Mouse (Mus musculus) MEL (cell line): ENCODE measurements around the gene Igf1r. TPM values are rescaled to one million over a fixed set of nuclear protein-coding genes. Genes with fewer than 3 reads are reported as not detected.

Experiments used
- DNase-seq: peaks from one replicate; pipeline ENCODE4 v3.0.0; 2011; ENCODE audit warnings: low read depth, low spot score
- H3K27ac ChIP-seq: 2 replicates; pipeline ENCODE4 v1.5.1; 2012; ENCODE audit warnings: low read depth, mild to moderate bottlenecking, control low read depth, low read length, moderate library complexity; ENCODE audit not compliant: control insufficient read depth
- H3K27me3 ChIP-seq, 2 experiments: fragments of 150-350 bp in 1 of 2; sonication (generic) in 1 of 2; 2 replicates each; pipeline ENCODE4 v1.6.1; 2012; ENCODE audit warnings: low read length in 2 of 2, mild to moderate bottlenecking in 2 of 2, improper control_type of control experiment in 1 of 2, moderate library complexity in 1 of 2; ENCODE audit not compliant: insufficient read depth in 2 of 2, control insufficient read depth in 1 of 2
- H3K36me3 ChIP-seq, 2 experiments: 2 replicates each; pipeline ENCODE4 v1.6.1; 2012 to 2014; ENCODE audit warnings: low read length in 2 of 2, improper control_type of control experiment in 1 of 2, inconsistent platforms in 1 of 2, mild to moderate bottlenecking in 1 of 2; ENCODE audit not compliant: insufficient read depth in 2 of 2, control insufficient read depth in 1 of 2
- H3K4me1 ChIP-seq, 2 experiments: fragments of 150-350 bp in 1 of 2; sonication (generic) in 1 of 2; 2 replicates each; pipeline ENCODE4 v1.6.1; 2012; ENCODE audit warnings: low read length in 2 of 2, improper control_type of control experiment in 1 of 2, mild to moderate bottlenecking in 1 of 2; ENCODE audit not compliant: insufficient read depth in 2 of 2, control insufficient read depth in 1 of 2
- H3K4me3 ChIP-seq, 2 experiments: fragments of 150-350 bp in 1 of 2; sonication (generic) in 1 of 2; 2 replicates each; pipeline ENCODE4 v1.5.1; 2012; ENCODE audit warnings: low read depth in 2 of 2, low read length in 2 of 2, mild to moderate bottlenecking in 2 of 2, moderate library complexity in 2 of 2, control low read depth in 1 of 2, improper control_type of control experiment in 1 of 2; ENCODE audit not compliant: control insufficient read depth in 1 of 2, insufficient read depth in 1 of 2
- H3K79me2 ChIP-seq: 2 replicates; pipeline ENCODE4 v1.6.1; 2012; ENCODE audit warnings: mild to moderate bottlenecking, low read length, moderate library complexity; ENCODE audit not compliant: control insufficient read depth, poor library complexity, insufficient read depth
- H3K9ac ChIP-seq: 2 replicates; pipeline ENCODE4 v1.6.1; 2012; ENCODE audit warnings: low read depth, mild to moderate bottlenecking, control low read depth, low read length, moderate library complexity; ENCODE audit not compliant: control insufficient read depth, poor library complexity, severe bottlenecking
- H3K9me3 ChIP-seq: fragments of 150-350 bp; sonication (generic); replicated peaks from 2 replicates; pipeline ENCODE4 v1.6.1; 2012; ENCODE audit warnings: mild to moderate bottlenecking, low read length, improper control_type of control experiment, moderate library complexity; ENCODE audit not compliant: insufficient read depth
- BHLHE40 ChIP-seq: IDR thresholded peaks from 2 replicates; pipeline ENCODE4 v1.6.1; 2012; ENCODE audit warnings: low read depth, mild to moderate bottlenecking, inconsistent platforms, low read length, improper control_type of control experiment, borderline replicate concordance
- CHD1 ChIP-seq: IDR thresholded peaks from 2 replicates; pipeline ENCODE4 v1.6.1; 2012; ENCODE audit warnings: low read depth, mild to moderate bottlenecking, inconsistent platforms, low read length, improper control_type of control experiment
- CTCF ChIP-seq, 3 experiments: IDR thresholded peaks in 2 of 3; conservative IDR thresholded peaks in 1 of 3; 2 replicates each; pipeline ENCODE4 v1.5.1; 2011 to 2012; ENCODE audit warnings: low read length in 3 of 3, low read depth in 2 of 3, mild to moderate bottlenecking in 2 of 3, improper control_type of control experiment in 1 of 3, inconsistent platforms in 1 of 3, mixed read lengths in 1 of 3, moderate library complexity in 1 of 3; ENCODE audit not compliant: control insufficient read depth in 1 of 3, insufficient read depth in 1 of 3, poor library complexity in 1 of 3, severe bottlenecking in 1 of 3
- EP300 ChIP-seq, 2 experiments: IDR thresholded peaks; 2 replicates each; pipeline ENCODE4 v1.6.1; 2011; ENCODE audit warnings: improper control_type of control experiment in 2 of 2, low read length in 2 of 2, low read depth in 1 of 2, mild to moderate bottlenecking in 1 of 2
- ETS1 ChIP-seq: IDR thresholded peaks from 2 replicates; pipeline ENCODE4 v1.6.1; 2012; ENCODE audit warnings: low read depth, mild to moderate bottlenecking, inconsistent platforms, low read length, improper control_type of control experiment, moderate library complexity
- GATA1 ChIP-seq: IDR thresholded peaks from 2 replicates; pipeline ENCODE4 v1.6.1; 2011; ENCODE audit warnings: low read depth, low read length, improper control_type of control experiment
- KAT2A ChIP-seq: conservative IDR thresholded peaks from 2 replicates; pipeline ENCODE4 v1.6.1; 2012; ENCODE audit warnings: low read depth, low read length, improper control_type of control experiment, inconsistent platforms
- MAX ChIP-seq: IDR thresholded peaks from 2 replicates; pipeline ENCODE4 v1.6.1; 2011; ENCODE audit warnings: low read length, improper control_type of control experiment
- MAZ ChIP-seq: IDR thresholded peaks from 2 replicates; pipeline ENCODE4 v1.6.1; 2012; ENCODE audit warnings: low read depth, mild to moderate bottlenecking, inconsistent platforms, low read length, improper control_type of control experiment
- MEF2A ChIP-seq: IDR thresholded peaks from 2 replicates; pipeline ENCODE4 v1.6.1; 2014; ENCODE audit warnings: low read depth, mild to moderate bottlenecking, inconsistent platforms, low read length, improper control_type of control experiment; ENCODE audit not compliant: poor library complexity, insufficient replicate concordance, severe bottlenecking; ENCODE audit errors: extremely low read depth
- MXI1 ChIP-seq: IDR thresholded peaks from 2 replicates; pipeline ENCODE4 v1.6.1; 2011; ENCODE audit warnings: mild to moderate bottlenecking, low read depth, low read length, improper control_type of control experiment
- MYC ChIP-seq: IDR thresholded peaks from 2 replicates; pipeline ENCODE4 v1.6.1; 2011; ENCODE audit warnings: low read depth, mild to moderate bottlenecking, low read length, improper control_type of control experiment, moderate library complexity
- NRF1 ChIP-seq: IDR thresholded peaks from 2 replicates; pipeline ENCODE4 v1.6.1; 2014; ENCODE audit warnings: low read depth, mild to moderate bottlenecking, inconsistent platforms, low read length, improper control_type of control experiment, moderate library complexity; ENCODE audit not compliant: poor library complexity, insufficient read depth, severe bottlenecking
- POLR2A ChIP-seq, 2 experiments: IDR thresholded peaks; 2 replicates each; pipeline ENCODE4 v1.6.1; 2011 to 2012; ENCODE audit warnings: low read length in 2 of 2, mild to moderate bottlenecking in 2 of 2, control low read depth in 1 of 2, improper control_type of control experiment in 1 of 2, low read depth in 1 of 2, moderate library complexity in 1 of 2; ENCODE audit not compliant: control insufficient read depth in 1 of 2, insufficient read depth in 1 of 2, poor library complexity in 1 of 2
- POLR2AphosphoS5 ChIP-seq: IDR thresholded peaks from 2 replicates; pipeline ENCODE4 v1.6.1; 2012; ENCODE audit warnings: low read depth, borderline replicate concordance, mild to moderate bottlenecking, inconsistent platforms, low read length, moderate library complexity, mixed read lengths
- RAD21 ChIP-seq: IDR thresholded peaks from 2 replicates; pipeline ENCODE4 v1.6.1; 2011; ENCODE audit warnings: mild to moderate bottlenecking, low read depth, low read length, improper control_type of control experiment
- SIN3A ChIP-seq: IDR thresholded peaks from 2 replicates; pipeline ENCODE4 v1.6.1; 2012; ENCODE audit warnings: low read length, improper control_type of control experiment, inconsistent platforms
- UBTF ChIP-seq: IDR thresholded peaks from 2 replicates; pipeline ENCODE4 v1.6.1; 2012; ENCODE audit warnings: low read depth, mild to moderate bottlenecking, inconsistent platforms, low read length, improper control_type of control experiment, moderate library complexity, borderline replicate concordance; ENCODE audit not compliant: insufficient read depth
- USF2 ChIP-seq, 2 experiments: IDR thresholded peaks; 2 replicates each; pipeline ENCODE4 v1.6.1; 2011 to 2012; ENCODE audit warnings: improper control_type of control experiment in 2 of 2, low read length in 2 of 2, borderline replicate concordance in 1 of 2, inconsistent platforms in 1 of 2, low read depth in 1 of 2, mild to moderate bottlenecking in 1 of 2; ENCODE audit not compliant: insufficient read depth in 1 of 2
- ZC3H11A ChIP-seq: IDR thresholded peaks from 2 replicates; pipeline ENCODE4 v1.6.1; 2012; ENCODE audit warnings: low read depth, mild to moderate bottlenecking, inconsistent platforms, low read length, improper control_type of control experiment
- ZKSCAN1 ChIP-seq: IDR thresholded peaks from 2 replicates; pipeline ENCODE4 v1.6.1; 2012; ENCODE audit warnings: low read depth, mild to moderate bottlenecking, inconsistent platforms, low read length, improper control_type of control experiment, moderate library complexity
- polyA plus RNA-seq, 2 experiments: library from polyadenylated mRNA; stranded (reverse) in 1 of 2; unstranded in 1 of 2; fragments of >175 nt in 1 of 2; fragments of >200 nt in 1 of 2; gene quantifications; 2 replicates each; pipeline versions ENCODE4 v1.2.1 to v1.2.4; 2012; ENCODE audit warnings: low replicate concordance in 2 of 2, low read depth in 1 of 2; ENCODE audit not compliant: insufficient read length in 2 of 2, insufficient read depth in 1 of 2, missing spikeins in 1 of 2
- total RNA-seq: library from RNA; depleted of rRNA; stranded (reverse); fragments of 300-350 nt; gene quantifications from 2 replicates; pipeline ENCODE4 v1.2.3, GENCODE M21; 2012

Gene Igf1r
- total and polyA plus RNA-seq, 3 experiments, result 11.8 to 11.9 TPM; not detected in 1

GRCm38 (mm10) chr7:67953764-67954242 is 1.2 kb downstream of the Igf1r start:
- DNase-seq, result peak; percentile 40
- Histone ChIP-seq H3K27me3 (peaks cover under 1 to 3% of the 10 kb centered on the region in 2 experiments; a peak in 2 of 4 replicates), H3K79me2 (peaks cover 34% of the 10 kb centered on the region), H3K4me3 (peak overlapping the region; percentile 95 to 99), H3K27ac (no peak overlapping the region), H3K4me1 (peaks cover 6 to 13% of the 10 kb centered on the region in 2 experiments; a peak in 3 of 4 replicates), H3K9ac (peak overlapping the region; percentile 92), H3K36me3 (peaks cover 0 to 9% of the 10 kb centered on the region in 2 experiments; a peak in 2 of 4 replicates), H3K9me3 (no peaks in the 10 kb centered on the region)
- TF ChIP-seq MAZ (peak; percentile 78), SIN3A (no peak), MEF2A (no peak), MXI1 (peak; percentile 61), ETS1 (peak; percentile 47; the same call in 1 of the 2 replicates), MAX (peak; percentile 52; the same call in 1 of the 2 replicates), BHLHE40 (no peak), CTCF (IDR thresholded peaks at IDR 0.05 in 2 of 3, conservative IDR thresholded peaks at IDR 0.05 in 1 of 3; ENCODE audit: control insufficient read depth in 1 of 3, insufficient read depth in 1 of 3, low read depth in 2 of 3, low read length in 3 of 3, poor library complexity in 1 of 3, severe bottlenecking in 1 of 3) (no peak), GATA1 (no peak)

- no peak for DNase-seq
- peaks cover 0 to 9% of the 10 kb centered on the region in 2 experiments; a peak in 2 of 4 replicates for H3K36me3 ChIP-seq
- H3K27me3 ChIP-seq, result no peaks in the 10 kb centered on the region
- TF ChIP-seq MYC (no peak), CTCF (IDR thresholded peaks at IDR 0.05 in 2 of 3, conservative IDR thresholded peaks at IDR 0.05 in 1 of 3; ENCODE audit: control insufficient read depth in 1 of 3, insufficient read depth in 1 of 3, low read depth in 2 of 3, low read length in 3 of 3, poor library complexity in 1 of 3, severe bottlenecking in 1 of 3) (no peak), POLR2AphosphoS5 (no peak), USF2 (IDR thresholded peaks at IDR 0.05; ENCODE audit: borderline replicate concordance in 1 of 2, insufficient read depth in 1 of 2, low read depth in 1 of 2, low read length in 2 of 2) (no peak), EP300 (IDR thresholded peaks at IDR 0.05; ENCODE audit: low read depth in 1 of 2, low read length in 2 of 2) (no peak), KAT2A (no peak), POLR2A (IDR thresholded peaks at IDR 0.05; ENCODE audit: control insufficient read depth in 1 of 2, insufficient read depth in 1 of 2, low read depth in 1 of 2, low read length in 2 of 2, poor library complexity in 1 of 2) (no peak), MEF2A (no peak), NRF1 (no peak), ZKSCAN1 (no peak), ZC3H11A (no peak), CHD1 (no peak), UBTF (no peak), RAD21 (no peak)
- H3K4me3 ChIP-seq, result peak overlapping the region in 1 of 2 experiments; percentile 99; a peak in 2 of 4 replicates
- no peak overlapping the region for H3K27ac ChIP-seq
- peaks cover 6 to 13% of the 10 kb centered on the region in 2 experiments; a peak in 3 of 4 replicates for H3K4me1 ChIP-seq
- H3K79me2 ChIP-seq, result peaks cover 34% of the 10 kb centered on the region
- no peaks in the 10 kb centered on the region for H3K9me3 ChIP-seq
- H3K9ac ChIP-seq, result no peak overlapping the region
Observed at GRCm38 (mm10) chr7:67954591-67955185, 2.1 kb downstream of the Igf1r start.
